Mouse (Mus musculus): ENCODE data around the gene Mrpl14. TPM values are rescaled to one million over a fixed set of nuclear protein-coding genes. Genes with fewer than 3 reads are reported as not detected.

The Mrpl14 gene
- total RNA-seq, 2 experiments from 2014 or later: 36.4 to 43.5 TPM

GRCm38 (mm10) chr17:45718323-45718722 lies 32.2 kb downstream of the Mrpl14 start:
- peak; percentile 74 to 86 for DNase-seq (ENCODE audit: low spot score in 2 of 2)

- DNase-seq (ENCODE audit: low spot score in 2 of 2): peak; percentile 80 to 84
Observed at GRCm38 (mm10) chr17:45723732-45724573, 37.8 kb downstream of the Mrpl14 start.

DNA sequence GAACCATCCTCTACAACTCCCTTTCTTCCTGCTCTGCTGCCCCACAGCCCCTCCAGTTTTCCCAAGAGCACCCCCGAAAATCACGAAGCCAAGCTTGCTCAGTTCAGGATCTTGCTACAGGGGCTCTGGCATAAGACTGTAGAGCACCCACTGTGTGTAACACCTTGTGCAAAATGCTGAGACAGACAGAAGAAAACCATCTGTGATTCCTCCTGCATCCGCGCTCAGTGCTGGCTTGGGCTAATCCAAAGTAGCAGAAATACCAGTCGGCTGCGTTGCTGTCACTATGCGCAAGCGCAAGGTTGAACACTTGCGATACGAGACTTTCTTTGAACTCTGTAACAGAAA lies 38.4 kb downstream of the Mrpl14 start:
- DNase-seq (ENCODE audit: low spot score in 2 of 2): no peak

- DNase-seq (ENCODE audit: low spot score in 2 of 2): no peak
Observed at GRCm38 (mm10) chr17:45726249-45726648, 40.1 kb downstream of the Mrpl14 start.

- no peak for DNase-seq (ENCODE audit: low spot score in 2 of 2)
Observed at GRCm38 (mm10) chr17:45727481-45727880, 41.4 kb downstream of the Mrpl14 start.

GRCm38 (mm10) chr17:45727983-45728723 lies 42.0 kb downstream of the Mrpl14 start:
- DNase-seq (ENCODE audit: low spot score in 2 of 2): no peak

GRCm38 (mm10) chr17:45729387-45729786 lies 43.3 kb downstream of the Mrpl14 start:
- DNase-seq (ENCODE audit: low spot score in 2 of 2): no peak

DNA sequence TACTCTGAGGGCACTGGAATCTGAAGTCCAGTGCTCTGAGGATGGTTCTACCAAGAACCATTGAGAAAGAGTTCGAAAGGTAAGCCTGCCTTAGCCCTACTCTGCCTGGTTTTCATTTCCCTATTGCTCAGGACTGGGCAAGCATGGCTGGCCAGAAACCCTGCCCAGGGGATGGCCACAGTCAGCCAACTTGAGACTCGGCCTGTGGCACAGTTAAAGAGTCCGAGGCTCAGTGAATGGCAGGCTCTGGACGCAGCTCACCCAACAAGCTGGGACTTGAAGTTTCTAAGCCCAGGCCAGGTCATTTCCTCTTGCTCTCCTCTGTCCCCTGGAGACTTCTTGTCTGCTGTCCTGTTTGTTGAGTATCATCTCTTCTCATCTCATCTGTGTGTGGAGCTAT lies 44.6 kb downstream of the Mrpl14 start:
- no peak for DNase-seq (ENCODE audit: low spot score in 2 of 2)

GRCm38 (mm10) chr17:45731172-45731864 lies 45.2 kb downstream of the Mrpl14 start:
- peak; percentile 90 to 92 for DNase-seq (ENCODE audit: low spot score in 2 of 2)

- peak; percentile 58 to 77 for DNase-seq (ENCODE audit: low spot score in 2 of 2)
Observed at GRCm38 (mm10) chr17:45733038-45733734, 47.1 kb downstream of the Mrpl14 start.

- DNase-seq (ENCODE audit: low spot score in 2 of 2): peak; percentile 71 to 87
Observed at GRCm38 (mm10) chr17:45733735-45734301, 47.7 kb downstream of the Mrpl14 start, which contains the start of gene 1600014C23Rik. Gene 1600014C23Rik (minus strand): TSS chr17:45733844.

DNA sequence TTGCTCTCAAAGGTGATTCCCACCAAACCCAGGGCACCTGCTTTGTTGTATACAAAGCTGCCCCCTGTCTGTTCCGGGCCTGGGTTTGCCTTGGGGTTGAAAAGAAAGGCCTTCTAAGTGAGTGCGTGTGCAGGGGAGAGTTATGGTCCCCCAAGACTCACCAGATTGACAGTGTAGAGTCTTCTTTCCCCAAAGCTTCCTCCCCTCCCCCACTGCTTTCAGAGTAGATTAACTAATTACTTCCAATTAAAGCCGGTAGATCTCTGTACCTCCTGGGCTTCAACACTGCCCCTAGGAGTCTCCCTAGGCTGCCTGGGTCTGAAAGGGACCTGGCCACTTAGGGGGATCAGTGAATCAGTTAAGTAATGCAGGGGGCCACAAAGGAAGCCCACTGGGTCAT lies 48.2 kb downstream of the Mrpl14 start:
- no peak for DNase-seq (ENCODE audit: low spot score in 2 of 2)

GRCm38 (mm10) chr17:45734881-45735280 lies 48.8 kb downstream of the Mrpl14 start:
- DNase-seq (ENCODE audit: low spot score in 2 of 2): no peak

DNA sequence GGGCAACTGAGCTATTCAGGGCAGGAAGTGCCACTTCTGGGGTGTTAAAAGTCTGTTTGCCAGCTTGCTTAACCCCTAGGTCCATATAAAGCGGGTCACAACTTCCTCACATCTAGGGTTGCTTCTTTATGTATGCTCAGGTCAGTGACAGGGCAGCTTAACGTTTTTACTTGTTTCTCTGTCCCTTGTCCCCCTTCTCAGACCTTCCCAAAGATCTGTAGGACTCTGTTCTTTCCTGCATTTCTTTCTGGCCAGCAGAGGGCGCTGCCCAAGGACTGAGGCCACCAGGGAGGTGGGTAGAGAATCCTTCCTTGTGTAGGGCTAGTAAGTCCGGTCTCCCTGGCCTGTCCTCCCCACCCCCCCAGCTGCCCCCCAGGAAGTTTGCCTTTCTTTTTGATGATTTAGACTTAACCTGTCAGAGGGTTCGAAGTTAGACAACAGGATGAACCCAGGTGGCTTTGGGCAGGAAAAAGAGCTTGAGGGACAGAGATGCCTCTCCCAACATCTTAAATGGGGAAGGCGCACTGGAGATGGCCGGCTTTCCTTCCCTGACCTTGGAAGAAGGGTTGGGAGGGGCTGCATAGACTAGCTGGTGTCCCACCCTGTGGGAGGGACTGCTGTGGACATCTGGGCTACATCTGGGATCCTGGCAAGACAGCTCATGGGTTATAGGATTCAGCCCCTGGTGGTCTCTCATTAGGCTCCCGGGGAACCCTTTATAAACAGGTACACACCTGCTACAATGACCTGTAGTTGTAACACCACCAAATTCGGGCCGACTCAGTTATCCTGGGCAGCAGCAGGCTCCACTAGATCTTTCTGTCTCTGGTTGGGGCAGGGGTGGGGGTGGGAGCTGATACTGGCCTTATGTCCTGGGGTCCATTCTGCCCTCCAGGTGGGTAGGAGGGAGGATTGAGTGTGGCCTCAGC lies 49.5 kb downstream of the Mrpl14 start:
- DNase-seq (ENCODE audit: low spot score in 2 of 2): peak; percentile 86 to 91

GRCm38 (mm10) chr17:45736311-45737077 lies 50.4 kb downstream of the Mrpl14 start:
- DNase-seq (ENCODE audit: low spot score in 2 of 2): peak; percentile 84 to 93

DNA sequence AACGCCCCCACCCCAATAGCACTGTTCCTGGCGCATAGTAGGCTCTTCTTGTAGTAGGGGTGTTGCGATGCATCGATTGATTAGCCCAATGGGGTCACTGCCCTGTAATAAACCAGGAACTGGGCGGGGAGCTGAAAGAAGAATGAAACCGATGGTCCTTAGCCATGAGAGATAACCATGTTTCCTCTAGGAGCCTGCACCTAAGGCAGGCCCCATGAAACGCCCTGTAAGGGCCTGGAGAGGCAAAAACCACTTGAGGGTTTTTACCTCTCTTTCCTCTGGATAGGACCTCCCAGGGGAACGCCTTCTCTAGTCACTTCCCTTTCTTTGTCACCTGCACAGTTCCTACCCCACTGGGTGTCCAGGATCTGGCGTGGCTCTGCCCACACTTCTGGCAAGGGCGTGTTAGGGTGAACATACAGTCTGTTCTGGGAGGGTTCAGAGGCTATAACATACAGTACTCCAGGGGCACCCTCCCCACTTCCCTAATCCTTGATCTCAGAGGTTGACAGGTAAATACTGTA lies 51.0 kb downstream of the Mrpl14 start:
- no peak for DNase-seq (ENCODE audit: low spot score in 2 of 2)

- no peak for DNase-seq (ENCODE audit: low spot score in 2 of 2)
Observed at GRCm38 (mm10) chr17:45742371-45743147, 56.4 kb downstream of the Mrpl14 start.

- DNase-seq (ENCODE audit: low spot score in 2 of 2): no peak
Observed at GRCm38 (mm10) chr17:45745629-45746028, 59.5 kb downstream of the Mrpl14 start.

Data from layer of hippocampus, postnatal 14 days (tissue).